Mouse (Mus musculus) left cerebral cortex, adult 8-10 months (tissue): ENCODE measurements at regions not wholly inside any gene's neighbourhood (a gene's known extent, or its start where the extent isn't known, plus 50 kb on each side); places are given as distances from the start of the nearest gene placed in this dataset.
A peak's percentile ranks its signal among the peaks of the same experiment; 100 is the strongest.

Experiments used
- DNase-seq, 2 experiments: peaks; one replicate each; pipeline ENCODE4 v3.0.0; 2022; ENCODE audit warnings: low spot score in 2 of 2

- no peak for DNase-seq
Observed at GRCm38 (mm10) chr12:7192591-7192990, 784.9 kb upstream of the Apob start.

- DNase-seq = no peak
Observed at GRCm38 (mm10) chr12:7198098-7198497, 779.4 kb upstream of the Apob start.

- no peak for DNase-seq
Observed at GRCm38 (mm10) chr12:7200879-7201278, 776.6 kb upstream of the Apob start.

GRCm38 (mm10) chr12:7215686-7216085, 761.8 kb upstream of the Apob start:
- DNase-seq = peak in 1 of 2 experiments; percentile 46

GRCm38 (mm10) chr12:7217499-7217898, 759.9 kb upstream of the Apob start:
- no peak for DNase-seq

GRCm38 (mm10) chr12:7228124-7228523, 749.3 kb upstream of the Apob start:
- peak in 1 of 2 experiments; percentile 40 for DNase-seq

- DNase-seq = peak in 1 of 2 experiments; percentile 19
Observed at GRCm38 (mm10) chr12:7228541-7229225, 748.8 kb upstream of the Apob start.

GRCm38 (mm10) chr12:7250324-7250723, 727.1 kb upstream of the Apob start:
- no peak for DNase-seq

GRCm38 (mm10) chr12:7270587-7270986, 706.9 kb upstream of the Apob start:
- no peak for DNase-seq

GRCm38 (mm10) chr12:7284354-7285036, 693.0 kb upstream of the Apob start:
- no peak for DNase-seq

- no peak for DNase-seq
Observed at GRCm38 (mm10) chr12:7291557-7291956, 685.9 kb upstream of the Apob start.

- no peak for DNase-seq
Observed at GRCm38 (mm10) chr12:7297026-7297425, 680.4 kb upstream of the Apob start.

GRCm38 (mm10) chr12:7321453-7321852, 656.0 kb upstream of the Apob start:
- DNase-seq = no peak

- DNase-seq = peak in 1 of 2 experiments; percentile 51
Observed at GRCm38 (mm10) chr12:7328620-7329019, 648.8 kb upstream of the Apob start.
